Mouse (Mus musculus) ES-Bruce4 (cell line): Measurements from ENCODE around the gene Defa25. TPM values are rescaled to one million over a fixed set of nuclear protein-coding genes. Genes with fewer than 3 reads are reported as not detected.
"Not testable (repeated sequence)": the region's sequence is repeated elsewhere in the genome, so short reads cannot be mapped to it uniquely, and the experiment has no call there.

Experiments used
- H3K27ac ChIP-seq: 2 replicates; pipeline ENCODE4 v1.5.1; 2012; ENCODE audit warnings: low read length, inconsistent platforms; ENCODE audit not compliant: insufficient read depth
- H3K27me3 ChIP-seq: 2 replicates; pipeline ENCODE4 v1.6.1; 2012; ENCODE audit warnings: mild to moderate bottlenecking, low read length, inconsistent platforms; ENCODE audit not compliant: control insufficient read depth, poor library complexity, insufficient read depth, severe bottlenecking
- H3K36me3 ChIP-seq: 2 replicates; pipeline ENCODE4 v1.6.1; 2012; ENCODE audit warnings: inconsistent platforms, mild to moderate bottlenecking, low read length, moderate library complexity; ENCODE audit not compliant: control insufficient read depth, poor library complexity, insufficient read depth, severe bottlenecking
- H3K4me1 ChIP-seq: one replicate; pipeline ENCODE4 v1.8.1; 2011; ENCODE audit warnings: low read length; ENCODE audit not compliant: control insufficient read depth, insufficient read depth
- H3K4me3 ChIP-seq: 2 replicates; pipeline ENCODE4 v1.5.1; 2011; ENCODE audit warnings: low read depth, mild to moderate bottlenecking, low read length
- H3K9ac ChIP-seq: 2 replicates; pipeline ENCODE4 v1.6.1; 2012; ENCODE audit warnings: low read depth, mild to moderate bottlenecking, inconsistent platforms; ENCODE audit not compliant: poor library complexity, severe bottlenecking
- H3K9me3 ChIP-seq: replicated peaks from 2 replicates; pipeline ENCODE4 v1.6.1; 2012; ENCODE audit warnings: mild to moderate bottlenecking, low read length, inconsistent platforms; ENCODE audit not compliant: control insufficient read depth, poor library complexity, insufficient read depth, severe bottlenecking
- CTCF ChIP-seq: IDR thresholded peaks from one replicate; pipeline ENCODE4 v1.8.1; 2011; ENCODE audit warnings: low read depth, low read length
- EP300 ChIP-seq: IDR thresholded peaks from 2 replicates; pipeline ENCODE4 v1.6.1; 2011; ENCODE audit warnings: low read depth, low read length; ENCODE audit not compliant: insufficient read depth
- POLR2A ChIP-seq: IDR thresholded peaks from one replicate; pipeline ENCODE4 v1.8.1; 2011; ENCODE audit warnings: low read length; ENCODE audit not compliant: insufficient read depth
- polyA plus RNA-seq: library from polyadenylated mRNA; stranded (reverse); fragments of >200 nt; gene quantifications from 2 replicates; pipeline ENCODE4 v1.2.4, GENCODE M21; 2011; ENCODE audit warnings: low read depth; ENCODE audit not compliant: missing spikeins, insufficient read depth, insufficient read length

Gene Defa25
- polyA plus RNA-seq, result not detected in 2 replicates

DNA sequence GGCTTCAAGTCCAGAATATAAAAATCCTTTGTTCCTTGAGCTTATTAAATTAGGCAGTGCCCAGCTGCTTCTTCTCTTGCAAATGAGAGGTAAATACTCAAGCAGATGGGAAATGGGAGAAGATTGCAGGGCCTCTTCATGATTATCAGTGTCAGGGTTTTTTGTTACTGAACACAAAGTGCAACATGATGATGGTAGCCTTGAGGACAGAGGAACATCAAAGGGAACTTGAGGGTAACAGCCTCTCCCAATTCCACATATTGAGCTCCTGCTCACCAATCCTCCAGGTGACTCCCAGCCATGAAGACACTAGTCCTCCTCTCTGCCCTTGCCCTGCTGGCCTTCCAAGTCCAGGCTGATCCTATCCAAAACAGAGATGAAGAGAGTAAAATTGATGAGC, at the start of gene Defa25:
TSS of gene Defa25 (plus strand) at position 301 of the 400 bp plus-strand sequence.
- H3K36me3 ChIP-seq, H3K9ac ChIP-seq, H3K9me3 ChIP-seq, H3K4me3 ChIP-seq, H3K27me3 ChIP-seq, H3K27ac ChIP-seq, H3K4me1 ChIP-seq: not testable (repeated sequence)

DNA sequence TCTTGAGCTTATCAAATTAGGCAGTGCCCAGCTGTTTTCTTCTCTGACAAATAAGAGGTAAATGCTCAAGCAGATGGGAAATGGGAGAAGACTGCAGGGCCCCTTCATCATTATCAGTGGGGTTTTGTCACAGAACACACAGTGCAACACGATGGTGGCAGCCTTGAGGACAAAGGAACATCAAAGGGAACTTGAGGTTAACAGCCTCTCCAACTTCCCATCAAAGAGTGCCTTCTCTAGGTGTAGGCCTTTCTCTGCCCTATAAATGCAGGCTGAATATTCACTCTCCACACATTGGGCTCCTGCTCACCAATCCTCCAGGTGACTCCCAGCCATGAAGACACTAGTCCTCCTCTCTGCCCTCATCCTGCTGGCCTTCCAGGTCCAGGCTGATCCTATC, 29.5 kb upstream of the Defa25 start, which contains the start of gene Defa23:
TSS of gene Defa23 (plus strand) at position 301 of the 400 bp plus-strand sequence.
- H3K4me3 ChIP-seq, H3K27ac ChIP-seq, H3K9me3 ChIP-seq, H3K4me1 ChIP-seq, H3K9ac ChIP-seq, H3K27me3 ChIP-seq, H3K36me3 ChIP-seq: not testable (repeated sequence)

DNA sequence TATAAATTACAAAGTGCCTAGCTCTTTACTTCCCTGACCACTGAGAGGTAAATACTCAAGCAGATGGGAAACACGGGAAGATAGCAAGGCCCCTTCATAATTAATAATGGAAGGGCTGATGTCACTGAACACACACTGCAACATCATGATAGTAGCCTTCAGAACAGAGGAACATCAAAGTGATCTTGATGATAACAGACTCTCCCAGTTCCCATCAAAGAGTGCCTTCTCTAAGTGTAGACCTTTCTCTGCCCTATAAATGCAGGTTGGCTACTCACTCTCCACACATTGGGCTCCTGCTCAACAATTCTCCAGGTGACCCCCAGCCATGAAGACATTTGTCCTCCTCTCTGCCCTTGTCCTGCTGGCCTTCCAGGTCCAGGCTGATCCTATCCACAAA, 19.5 kb upstream of the Defa25 start, which contains the start of gene Defa35:
TSS of gene Defa35 (plus strand) at position 301 of the 400 bp plus-strand sequence.
- not testable (repeated sequence) for H3K4me3 ChIP-seq, H3K27ac ChIP-seq, H3K9me3 ChIP-seq, H3K27me3 ChIP-seq, H3K36me3 ChIP-seq, H3K9ac ChIP-seq, H3K4me1 ChIP-seq

DNA sequence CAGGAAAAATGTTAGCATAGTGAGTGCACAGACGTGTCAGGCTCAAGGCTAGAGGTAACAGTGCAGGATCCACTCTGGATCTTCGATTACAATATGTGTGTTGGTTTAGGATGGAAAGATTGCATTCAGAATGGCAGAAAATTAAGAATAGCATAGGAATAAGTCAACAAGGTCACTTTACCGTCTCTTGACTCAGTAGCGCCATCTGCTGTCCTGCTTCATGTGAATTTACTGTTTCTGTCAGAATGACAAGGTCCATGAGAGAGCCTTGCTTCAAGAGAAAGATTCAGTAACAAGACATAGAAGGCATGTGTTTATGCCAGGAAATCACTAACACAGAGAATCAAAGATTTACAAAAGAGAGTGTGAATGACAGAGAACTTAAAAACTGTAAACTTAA, 8.9 kb downstream of the Defa25 start:
- H3K36me3 ChIP-seq, result no peaks in the 10 kb centered on the region
- H3K27ac ChIP-seq, result no peak overlapping the region
- no peaks in the 10 kb centered on the region for H3K27me3 ChIP-seq
- no peak overlapping the region for H3K4me3 ChIP-seq
- no peaks in the 10 kb centered on the region for H3K9me3 ChIP-seq
- H3K4me1 ChIP-seq, result no peaks in the 10 kb centered on the region
- H3K9ac ChIP-seq, result no peak overlapping the region
- TF ChIP-seq EP300, result no peak
- no peak for TF ChIP-seq CTCF
- TF ChIP-seq POLR2A, result no peak

DNA sequence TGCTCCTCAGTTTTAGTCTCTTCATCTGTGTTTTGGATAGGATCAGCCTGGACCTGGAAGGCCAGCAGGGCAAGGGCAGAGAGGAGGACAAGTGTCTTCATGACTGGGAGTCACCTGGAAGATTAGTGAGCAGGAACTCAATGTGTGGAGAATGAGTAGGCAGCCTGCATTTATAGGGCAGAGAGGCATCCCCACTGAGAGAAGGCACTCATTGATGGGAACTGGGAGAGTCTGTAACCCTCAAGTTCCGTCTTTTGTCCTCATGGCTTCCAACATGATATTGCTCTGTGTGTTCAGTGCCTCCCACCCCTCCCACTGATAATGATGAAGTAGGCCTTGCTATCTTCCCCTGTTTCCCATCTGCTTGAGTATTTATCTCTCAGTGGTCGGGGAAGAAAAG, 11.7 kb downstream of the Defa25 start, which contains the start of gene Gm14851:
TSS of gene Gm14851 (minus strand) at position 101 of the 400 bp plus-strand sequence.
- H3K27ac ChIP-seq, H3K9ac ChIP-seq, H3K36me3 ChIP-seq, H3K27me3 ChIP-seq, H3K4me1 ChIP-seq, H3K9me3 ChIP-seq, H3K4me3 ChIP-seq: not testable (repeated sequence)

DNA sequence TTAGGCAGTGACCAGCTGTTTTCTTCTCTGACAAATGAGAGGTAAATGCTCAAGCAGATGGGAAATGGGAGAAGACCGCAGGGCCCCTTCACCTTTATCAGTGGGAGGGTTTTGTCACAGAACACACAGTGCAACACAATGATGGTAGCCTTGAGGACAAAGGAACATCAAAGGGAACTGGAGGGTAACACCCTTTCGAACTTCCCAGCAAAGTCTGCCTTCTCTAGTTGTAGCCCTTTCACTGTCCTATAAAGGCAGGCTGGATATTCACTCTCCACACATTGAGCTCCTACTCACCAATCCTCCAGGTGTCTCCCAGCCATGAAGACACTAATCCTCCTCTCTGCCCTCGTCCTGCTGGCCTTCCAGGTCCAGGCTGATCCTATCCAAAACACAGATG, 50.1 kb downstream of the Defa25 start, which contains the start of gene Defa30:
TSS of gene Defa30 (plus strand) at position 301 of the 400 bp plus-strand sequence.
- H3K9ac ChIP-seq, H3K9me3 ChIP-seq, H3K4me3 ChIP-seq, H3K4me1 ChIP-seq, H3K27ac ChIP-seq, H3K27me3 ChIP-seq, H3K36me3 ChIP-seq: not testable (repeated sequence)

Other genes with a start within 250 kb of the Defa25 start
- gene Defb33, start 191.8 kb upstream of the Defa25 start, polyA plus RNA-seq, result not detected in 2 replicates
- not detected in 2 replicates for gene Gm15056, start 181.8 kb upstream of the Defa25 start, polyA plus RNA-seq
- not detected in 2 replicates for gene Gm6040, start 162.4 kb upstream of the Defa25 start, polyA plus RNA-seq
- not detected in 2 replicates for gene AY761185, start 139.7 kb upstream of the Defa25 start, polyA plus RNA-seq
- not detected in 2 replicates for gene Defa21, start 58.9 kb upstream of the Defa25 start, polyA plus RNA-seq
- gene Defa23, start 29.4 kb upstream of the Defa25 start, polyA plus RNA-seq, result not detected in 2 replicates
- not detected in 2 replicates for gene Defa35, start 19.4 kb upstream of the Defa25 start, polyA plus RNA-seq
- not detected in 2 replicates for gene Gm14851, start 11.6 kb downstream of the Defa25 start, polyA plus RNA-seq
- gene Defa30, start 50.2 kb downstream of the Defa25 start, polyA plus RNA-seq, result not detected in 2 replicates
- not detected in 2 replicates for gene Defa22, start 77.8 kb downstream of the Defa25 start, polyA plus RNA-seq
- not detected in 2 replicates for gene Defa31, start 107.2 kb downstream of the Defa25 start, polyA plus RNA-seq
- not detected in 2 replicates for gene Gm15293, start 117.1 kb downstream of the Defa25 start, polyA plus RNA-seq
- gene Gm15292, start 165.3 kb downstream of the Defa25 start, polyA plus RNA-seq, result not detected in 2 replicates
- not detected in 2 replicates for gene Defa27, start 231.1 kb downstream of the Defa25 start, polyA plus RNA-seq
- not detected in 2 replicates for gene Defa29, start 242.6 kb downstream of the Defa25 start, polyA plus RNA-seq